Mouse (Mus musculus) heart, adult 18-20 months (tissue): ENCODE results near the gene Spdye4b. TPM values are rescaled to one million over a fixed set of nuclear protein-coding genes. Genes with fewer than 3 reads are reported as not detected.
"Not testable (repeated sequence)": the region's sequence is repeated elsewhere in the genome, so short reads cannot be mapped to it uniquely, and the experiment has no call there.

ENCODE experiments used
- DNase-seq, 2 experiments: peaks; one replicate each; pipeline ENCODE4 v3.0.0; 2021 to 2022; ENCODE audit warnings: mixed read lengths in 1 of 2
- long read RNA-seq, 2 experiments: library from polyadenylated mRNA; stranded (forward); transcript quantifications; one replicate each; pipeline ENCODE4 v2.0.0; 2021
- total RNA-seq, 2 experiments: library from RNA; stranded (reverse); gene quantifications; 2 replicates each; pipeline ENCODE4 v1.2.3; 2021

Gene Spdye4b
- not detected for total RNA-seq
- long read RNA-seq, experiment 1: 0 reads
- long read RNA-seq, experiment 2: 0 reads

DNA sequence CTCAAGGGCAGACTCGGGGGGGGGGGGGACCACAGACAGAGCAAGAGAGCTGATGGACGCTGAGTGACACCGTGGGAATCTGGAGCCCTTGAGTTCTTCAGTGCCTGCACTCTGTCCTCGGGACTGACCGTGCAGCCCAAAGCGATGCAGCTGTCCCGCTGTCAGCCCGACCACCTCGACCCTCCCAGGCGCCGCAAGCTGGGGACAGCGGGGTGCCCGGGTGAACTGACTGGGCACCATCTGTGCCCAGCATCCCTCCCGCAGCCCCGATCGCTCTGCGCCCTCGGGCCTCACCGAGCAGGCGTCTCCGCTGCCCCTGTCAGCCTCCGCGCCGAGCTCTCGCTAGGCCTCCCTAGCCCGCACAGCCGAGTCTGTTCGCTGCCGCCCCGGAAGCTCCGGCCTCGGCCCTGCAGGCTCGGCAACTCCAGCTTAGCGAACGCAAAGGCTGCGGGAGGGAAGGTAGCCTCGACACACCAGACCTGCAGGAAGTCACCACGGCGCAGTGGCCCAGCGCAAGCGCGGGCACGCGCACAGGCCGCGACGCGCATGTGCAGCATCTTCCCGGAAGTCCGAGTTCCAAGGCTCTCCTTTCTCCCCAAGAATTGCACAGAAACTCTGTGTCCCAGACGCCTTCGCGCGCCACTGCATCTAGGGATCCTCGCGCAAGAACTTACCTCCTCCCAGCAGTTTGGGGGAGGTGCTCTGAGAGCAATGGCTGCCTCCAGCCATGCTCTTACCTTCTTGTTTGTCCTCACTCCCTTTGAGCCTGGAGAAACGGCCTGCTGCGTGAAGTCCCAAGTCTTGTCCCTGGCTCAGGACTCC lies at the start of gene Spdye4b, which contains the start of gene Rbak:
Spdye4b (plus strand) TSS at position 763 of the 822 bp plus-strand sequence.
Rbak (minus strand) TSS at position 521 of the 822 bp plus-strand sequence.
- DNase-seq: peak; percentile 93 to 97

DNA sequence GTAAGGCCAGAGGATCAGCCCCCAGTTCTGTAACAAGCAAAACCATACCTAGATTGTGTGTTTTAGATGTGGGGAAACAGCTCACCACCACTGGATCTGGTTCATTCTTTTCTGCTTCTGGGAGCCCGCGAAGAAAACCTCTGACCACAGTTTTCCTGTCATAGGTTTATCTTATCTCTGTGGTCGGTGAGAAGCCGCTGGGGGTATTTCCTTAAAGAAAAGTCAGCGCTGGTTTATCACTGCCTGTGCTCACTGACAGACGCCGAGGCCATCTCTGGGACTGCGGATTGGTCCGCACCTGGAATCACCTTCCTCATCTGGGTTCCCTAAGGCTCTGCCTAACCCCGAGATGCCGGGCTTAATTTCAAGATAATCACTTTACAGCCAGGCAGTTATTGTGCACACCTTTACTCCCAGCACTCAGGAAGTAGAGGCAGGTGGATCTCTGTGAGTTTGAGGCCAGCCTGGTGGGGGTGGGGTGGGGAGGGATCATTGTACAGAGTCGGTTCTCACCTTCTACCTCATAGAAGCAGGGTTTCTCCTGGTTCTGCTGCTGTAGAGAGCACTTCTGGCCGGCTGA lies 47.8 kb upstream of the Spdye4b start:
- no peak for DNase-seq

DNA sequence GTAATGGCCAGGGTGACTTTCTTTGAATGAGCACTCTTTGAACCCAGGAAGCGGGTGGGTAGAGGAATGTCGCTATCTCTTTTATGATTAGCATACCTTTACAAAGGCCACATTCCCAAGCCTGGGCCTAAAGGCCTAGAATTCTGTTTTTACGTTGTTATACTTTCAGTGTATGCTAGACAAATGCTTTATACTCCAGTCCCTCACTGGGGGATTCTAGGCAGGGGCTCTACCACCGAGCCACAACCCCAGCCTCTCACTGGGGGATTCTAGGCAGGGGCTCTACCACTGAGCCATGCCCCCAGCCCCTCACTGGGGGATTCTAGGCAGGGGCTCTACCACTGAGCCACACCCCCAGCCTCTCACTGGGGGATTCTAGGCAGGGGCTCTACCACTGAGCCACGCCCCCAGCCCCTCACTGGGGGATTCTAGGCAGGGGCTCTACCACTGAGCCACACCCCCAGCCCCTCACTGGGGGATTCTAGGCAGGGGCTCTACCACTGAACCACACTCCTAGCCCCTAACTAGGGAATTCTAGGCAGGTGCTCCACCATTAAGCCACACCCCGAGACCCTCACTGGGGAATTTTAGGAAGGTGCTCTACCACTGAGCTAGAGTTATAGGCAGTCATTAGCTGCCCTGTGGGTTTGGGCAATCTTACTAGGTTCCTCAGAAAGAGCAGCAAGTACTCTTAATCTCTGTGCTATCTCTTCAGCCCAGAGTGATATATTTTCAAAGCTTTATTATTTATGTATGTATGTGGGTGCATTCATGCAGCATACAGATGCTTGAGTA lies 46.4 kb upstream of the Spdye4b start:
- not testable (repeated sequence) for DNase-seq

DNA sequence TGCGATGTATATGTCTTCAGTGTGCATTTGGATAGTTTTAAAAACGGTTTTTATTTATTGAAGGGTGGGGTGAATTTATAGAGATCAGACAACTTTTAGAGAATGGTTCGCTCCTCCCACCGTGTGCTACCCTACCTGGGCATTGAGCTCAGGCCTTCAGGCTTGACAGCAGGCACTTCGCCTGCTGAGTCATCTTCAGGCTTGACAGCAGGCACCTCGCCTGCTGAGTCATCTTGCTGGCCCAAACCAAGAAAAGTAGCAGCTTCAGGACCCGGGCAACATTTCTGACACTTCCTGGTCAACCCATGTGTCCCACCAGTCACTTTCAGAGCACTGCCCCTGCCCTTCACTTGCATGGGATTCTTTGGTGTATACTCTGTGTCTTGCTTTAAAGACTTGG lies 45.8 kb upstream of the Spdye4b start:
- no peak for DNase-seq

DNA sequence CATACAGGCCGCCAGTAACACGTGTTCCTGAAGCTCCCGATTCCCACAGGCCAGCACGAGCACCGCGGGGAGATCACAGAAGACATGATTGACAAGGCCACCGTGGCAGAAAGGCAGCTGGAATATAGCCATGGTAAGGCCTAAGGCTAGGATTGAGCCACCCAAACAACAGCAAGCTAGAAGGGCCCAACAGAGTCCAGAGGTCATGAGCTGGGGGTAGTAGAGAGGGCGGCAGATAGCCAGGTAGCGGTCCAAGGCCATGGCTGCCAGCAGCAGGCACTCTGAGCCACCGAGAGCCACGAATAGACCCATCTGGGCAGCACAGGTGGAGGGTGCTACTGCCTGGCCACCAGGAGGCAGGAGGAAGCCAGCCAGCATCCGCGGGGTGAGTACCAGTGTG lies 43.2 kb upstream of the Spdye4b start:
- no peak for DNase-seq

DNA sequence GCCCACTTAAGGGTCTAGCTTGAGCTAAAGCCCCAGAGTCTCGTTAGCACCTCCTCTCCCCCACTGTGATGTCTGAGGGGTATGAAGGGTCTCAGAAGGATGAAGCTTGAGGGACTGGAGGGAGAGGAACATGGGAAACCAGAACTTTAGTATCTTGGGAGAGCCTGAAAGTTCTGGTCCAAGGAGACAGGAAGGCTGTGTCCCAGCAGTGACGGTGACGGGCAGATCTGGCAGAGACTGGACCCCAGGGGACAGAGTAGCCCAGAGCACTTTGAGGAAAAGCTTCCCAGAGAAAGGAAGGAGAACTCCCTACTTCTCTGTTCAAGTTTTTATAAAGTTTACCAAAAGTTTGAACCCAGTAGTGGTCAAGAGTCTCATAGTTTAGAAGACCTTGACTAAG lies 33.3 kb upstream of the Spdye4b start, which contains the start of gene Olfr718-ps1:
Olfr718-ps1 (minus strand) TSS at position 101 of the 400 bp plus-strand sequence.
- DNase-seq: no peak

DNA sequence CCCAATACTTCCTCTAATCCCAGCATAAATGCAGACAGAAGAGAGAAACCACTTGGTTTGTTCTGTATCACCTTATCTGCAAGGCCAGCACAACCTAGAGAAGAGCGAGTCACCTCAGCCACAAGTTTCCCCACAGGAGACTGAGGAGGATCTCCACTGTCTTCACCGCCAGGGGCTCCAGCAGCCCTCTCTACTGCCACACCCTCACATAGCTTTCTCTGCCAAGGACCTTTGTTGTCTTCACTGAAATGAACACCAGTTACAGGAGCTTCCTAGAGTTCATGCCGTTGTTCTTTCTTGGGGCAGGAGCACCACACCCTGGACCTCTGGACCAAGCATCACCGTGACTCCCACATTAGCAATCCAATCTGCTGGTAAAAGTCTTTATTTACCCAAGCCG lies 32.2 kb upstream of the Spdye4b start:
- DNase-seq: no peak

DNA sequence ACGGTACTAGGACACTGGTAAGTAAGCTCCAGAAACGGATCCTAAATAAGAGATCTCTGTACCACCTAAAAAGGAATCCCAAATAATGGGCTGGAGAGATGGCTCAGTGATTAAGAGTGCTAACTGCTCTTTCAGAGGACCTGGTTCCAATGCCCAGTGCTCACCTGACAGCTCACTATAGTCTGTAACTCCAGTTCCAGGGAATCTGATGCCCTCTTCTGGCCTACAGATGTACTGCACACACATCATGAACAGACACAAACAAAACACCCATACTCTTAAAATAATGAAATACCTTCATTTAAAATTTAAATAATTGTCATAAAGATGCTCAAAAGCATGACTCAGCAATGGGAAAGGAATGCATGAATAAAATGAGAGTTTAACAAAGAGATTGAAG lies 31.3 kb upstream of the Spdye4b start:
- DNase-seq: no peak

DNA sequence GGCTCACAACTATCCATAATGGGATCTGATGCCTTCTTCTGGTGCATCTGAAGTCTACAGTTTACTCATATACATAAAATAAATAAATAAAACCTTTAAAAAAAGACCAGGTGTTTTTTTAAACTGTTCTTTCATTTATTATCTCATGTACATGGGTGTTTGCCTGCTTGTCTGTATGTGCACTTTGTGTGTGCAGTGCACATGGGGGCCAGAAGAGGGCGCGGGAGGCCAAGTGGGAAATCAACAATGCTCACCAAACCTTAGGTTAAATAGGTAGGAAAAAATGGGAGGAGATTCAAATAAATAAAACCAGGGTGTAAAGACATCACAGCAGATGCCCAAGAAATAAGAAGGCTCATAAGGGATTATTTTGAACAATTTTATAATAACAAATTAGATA lies 30.8 kb upstream of the Spdye4b start:
- DNase-seq: no peak

DNA sequence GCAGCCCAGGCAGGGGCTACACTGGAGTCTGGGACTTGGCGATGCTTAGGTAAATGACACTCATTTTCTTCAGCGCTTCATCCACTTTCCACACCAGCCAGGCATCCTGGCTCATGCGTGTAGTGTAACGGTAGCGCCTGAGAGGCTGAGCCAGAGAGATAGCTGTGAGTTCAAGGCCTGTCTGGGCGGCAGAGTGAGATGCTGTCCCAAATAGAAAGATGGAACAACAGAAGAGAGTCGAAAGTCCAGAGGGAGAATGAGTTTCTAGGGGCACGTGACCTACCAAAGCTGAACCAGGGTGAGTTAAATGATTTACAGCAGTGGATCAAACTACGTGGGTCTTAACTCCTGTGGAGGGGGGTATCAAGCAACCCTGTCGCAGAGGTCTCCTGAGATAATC lies 27.1 kb upstream of the Spdye4b start:
- no peak for DNase-seq

DNA sequence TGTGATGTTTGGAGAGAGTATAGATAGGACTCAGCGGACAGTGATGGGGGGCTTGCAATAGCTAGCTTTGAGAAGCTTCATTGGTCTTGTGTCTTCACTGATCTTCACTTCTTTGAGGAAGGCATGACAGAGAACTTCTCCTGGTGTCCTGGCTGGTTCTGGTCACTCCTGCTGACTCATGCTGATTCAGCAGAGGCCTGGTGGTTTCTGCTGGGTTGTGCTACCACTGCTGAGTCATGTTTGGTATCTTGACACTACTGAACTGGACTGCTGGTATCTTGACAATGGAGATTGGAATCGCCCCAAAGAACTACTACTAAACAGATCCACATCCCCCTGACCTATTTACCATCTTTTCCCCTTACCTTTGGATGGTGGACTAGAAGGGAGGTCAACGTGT lies 25.3 kb upstream of the Spdye4b start:
- no peak for DNase-seq

DNA sequence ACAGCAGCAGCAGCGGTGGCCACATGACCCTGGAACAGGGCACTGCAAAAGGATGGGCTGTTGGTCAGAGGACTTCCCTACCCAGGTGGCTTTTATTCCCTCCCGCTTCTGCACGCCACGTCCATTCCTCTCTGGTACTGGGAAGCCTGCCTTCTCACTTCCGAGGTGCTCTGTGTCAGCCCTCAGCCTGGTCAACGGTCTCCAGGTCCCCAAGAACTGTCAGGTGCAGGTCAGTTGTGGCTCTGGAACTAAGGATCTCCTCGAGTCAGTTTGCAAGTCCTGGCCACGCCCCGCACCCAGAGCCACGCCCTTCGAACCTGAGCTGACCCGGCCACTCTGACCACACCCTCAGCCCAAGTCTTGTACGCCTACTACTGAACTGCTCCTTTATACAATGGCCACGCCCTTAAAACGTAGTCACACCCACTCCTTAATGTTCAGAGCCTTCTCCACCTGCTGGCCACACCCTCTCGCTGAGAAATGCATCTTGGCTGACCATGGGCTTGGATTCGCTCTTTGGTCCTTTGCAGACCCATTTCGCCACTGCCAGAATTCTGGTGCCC lies 15.2 kb upstream of the Spdye4b start:
- DNase-seq: no peak

DNA sequence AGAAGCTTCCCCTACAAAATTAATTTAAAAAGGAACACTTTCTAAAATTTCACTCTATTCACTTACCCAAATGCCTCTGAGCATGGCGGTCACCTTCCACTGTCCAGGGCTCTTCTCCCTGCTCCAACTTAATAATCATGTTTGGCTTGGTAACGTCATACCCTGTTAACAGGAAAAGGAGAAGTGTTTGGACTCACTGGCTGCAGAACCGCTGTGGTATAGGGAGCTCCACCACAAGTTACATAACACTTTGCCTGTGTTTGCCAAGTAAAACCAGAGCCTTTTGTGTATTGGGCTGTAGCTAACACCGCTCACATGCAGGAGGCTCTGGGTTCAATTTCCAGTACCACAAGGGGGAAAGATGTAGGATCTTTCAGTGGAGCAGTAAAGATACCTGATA lies 4.8 kb upstream of the Spdye4b start:
- no peak for DNase-seq

DNA sequence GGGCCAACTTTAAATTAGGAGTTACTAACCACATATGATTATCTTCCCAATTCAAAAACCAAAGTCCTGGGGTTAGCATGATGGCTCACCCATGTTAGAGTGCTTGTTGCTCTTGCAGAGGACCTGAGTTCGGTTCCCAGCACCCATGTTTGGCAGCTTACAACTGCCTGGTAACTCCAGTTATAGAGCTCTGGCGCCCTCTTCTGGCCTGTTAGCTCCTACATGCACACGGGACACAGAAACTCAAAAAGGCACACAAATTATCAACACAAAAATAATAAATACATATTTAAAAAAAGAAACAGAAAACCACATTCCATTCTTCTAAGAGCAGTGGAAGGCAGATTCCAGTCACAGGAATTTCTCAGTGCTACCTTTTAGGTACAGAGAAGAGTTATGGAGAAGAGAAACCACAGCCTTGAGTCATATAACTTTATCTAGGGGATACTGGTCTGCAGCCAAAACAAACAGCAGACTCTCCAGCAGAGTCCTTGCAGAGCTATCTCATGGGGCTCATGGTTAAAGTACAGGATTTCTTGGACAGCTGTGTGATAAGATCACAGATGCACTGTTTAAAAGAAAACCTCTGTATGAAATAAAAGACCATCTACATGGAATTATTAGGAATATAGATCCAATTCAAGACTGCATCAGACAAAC lies 3.1 kb upstream of the Spdye4b start:
- DNase-seq: no peak

DNA sequence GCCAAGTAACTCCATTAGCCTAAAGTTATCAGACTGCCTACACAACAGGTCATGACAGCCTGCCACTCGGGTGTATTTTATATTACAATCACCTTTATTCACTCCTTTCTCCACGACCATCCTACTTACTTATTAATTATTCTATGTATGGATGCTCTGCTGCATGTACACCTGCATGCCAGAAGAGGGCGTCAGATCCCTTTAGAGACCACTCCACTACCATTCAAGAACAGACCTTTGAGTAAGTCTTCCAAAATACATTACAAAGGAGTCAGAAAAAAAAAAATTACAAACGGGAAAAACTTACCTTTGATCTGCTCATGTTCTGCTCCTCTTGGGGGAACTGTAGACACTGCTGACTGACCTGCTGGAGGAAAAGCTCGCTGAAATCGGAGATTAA lies 1.6 kb upstream of the Spdye4b start:
- no peak for DNase-seq

DNA sequence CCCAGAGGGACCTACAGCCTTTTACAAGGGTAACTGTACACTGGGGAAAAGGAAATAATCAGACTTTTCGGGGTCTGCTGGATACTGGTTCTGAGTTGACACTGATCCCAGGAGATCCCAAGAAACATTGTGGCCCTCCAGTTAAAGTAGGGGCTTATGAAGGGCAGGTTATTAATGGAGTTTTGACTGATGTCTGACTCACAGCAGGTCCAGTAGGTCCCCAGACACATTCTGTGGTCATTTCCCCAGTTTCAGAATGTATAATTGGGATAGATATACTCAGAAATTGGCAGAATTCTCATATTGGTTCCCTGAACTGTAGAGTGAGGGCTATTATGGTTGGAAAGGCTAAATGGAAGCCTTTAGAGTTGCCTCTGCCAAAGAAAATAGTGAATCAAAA lies 7.2 kb downstream of the Spdye4b start:
- DNase-seq: not testable (repeated sequence)

DNA sequence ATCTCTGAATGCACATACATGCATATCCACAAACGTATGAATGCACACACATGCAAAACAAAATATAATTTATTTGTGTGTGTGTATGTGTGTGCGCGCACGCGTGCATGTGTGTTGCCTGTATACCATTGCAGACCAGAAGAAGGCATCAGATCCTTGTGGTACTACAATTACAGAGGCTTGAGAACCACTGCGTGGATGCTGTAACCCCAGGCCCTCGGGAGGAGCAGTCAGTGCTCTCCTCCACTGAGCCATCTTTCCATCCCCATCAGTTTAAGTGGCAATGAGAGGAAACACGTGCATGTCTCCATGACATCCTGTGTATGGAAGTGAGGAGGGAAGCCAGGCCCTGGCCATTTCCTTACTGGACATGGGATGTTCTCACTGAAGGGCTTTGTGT lies 12.0 kb downstream of the Spdye4b start:
- no peak for DNase-seq

DNA sequence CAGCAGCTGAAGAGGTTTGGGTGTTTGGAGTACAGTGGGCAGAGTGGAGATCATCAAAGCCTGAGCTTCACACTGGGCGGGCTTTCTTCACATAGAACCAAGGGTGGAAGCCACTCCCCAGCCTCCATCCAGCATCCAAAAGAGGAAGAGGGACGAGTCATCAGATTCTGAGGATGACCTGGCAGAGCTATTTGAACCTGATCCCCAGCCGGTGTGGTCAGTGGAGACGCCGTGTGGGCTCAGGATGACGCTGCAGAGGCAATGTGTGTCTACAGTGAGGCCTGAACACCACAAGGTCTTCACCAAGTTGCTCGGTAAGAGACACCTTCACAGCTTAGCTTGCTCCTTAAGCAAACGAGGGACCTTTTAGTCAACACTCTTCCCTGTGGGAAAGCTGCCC lies 13.9 kb downstream of the Spdye4b start:
- DNase-seq: not testable (repeated sequence)

DNA sequence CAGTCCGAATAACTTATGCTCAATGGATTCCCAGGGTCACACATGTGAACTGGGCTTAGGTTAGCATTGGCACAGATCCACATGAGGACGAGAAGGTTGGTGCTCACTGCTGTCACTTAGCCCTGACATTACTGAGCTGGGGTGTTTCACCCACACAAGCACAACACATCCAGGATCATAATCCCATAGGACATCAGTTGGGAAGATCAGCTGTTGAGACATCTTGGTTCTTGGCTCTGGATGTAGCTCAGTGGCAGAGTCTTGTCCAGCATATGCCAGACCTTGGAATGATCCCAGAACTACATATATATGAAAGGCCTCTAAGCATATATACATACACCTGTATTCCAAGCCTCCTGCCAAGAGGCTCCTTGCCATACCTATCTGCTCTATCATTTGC lies 14.3 kb downstream of the Spdye4b start:
- DNase-seq: no peak

DNA sequence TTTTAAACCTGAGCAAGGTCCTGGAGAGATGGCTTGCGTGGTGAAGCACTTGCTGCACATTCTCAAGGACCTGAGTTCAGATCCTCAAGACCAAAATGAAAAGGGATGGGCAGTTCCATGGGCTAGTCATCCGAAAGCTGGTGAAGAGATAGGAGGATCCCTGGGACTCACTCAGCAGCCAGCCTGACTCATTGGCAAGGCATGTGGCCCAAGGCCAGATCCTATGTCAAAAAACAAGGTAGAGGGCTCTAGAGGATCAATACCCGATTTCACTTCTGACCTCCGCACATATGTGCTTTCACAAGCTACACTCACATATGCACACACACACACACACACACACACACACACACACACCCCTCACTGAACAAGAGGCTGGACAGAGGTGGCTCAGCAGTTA lies 15.7 kb downstream of the Spdye4b start:
- no peak for DNase-seq

DNA sequence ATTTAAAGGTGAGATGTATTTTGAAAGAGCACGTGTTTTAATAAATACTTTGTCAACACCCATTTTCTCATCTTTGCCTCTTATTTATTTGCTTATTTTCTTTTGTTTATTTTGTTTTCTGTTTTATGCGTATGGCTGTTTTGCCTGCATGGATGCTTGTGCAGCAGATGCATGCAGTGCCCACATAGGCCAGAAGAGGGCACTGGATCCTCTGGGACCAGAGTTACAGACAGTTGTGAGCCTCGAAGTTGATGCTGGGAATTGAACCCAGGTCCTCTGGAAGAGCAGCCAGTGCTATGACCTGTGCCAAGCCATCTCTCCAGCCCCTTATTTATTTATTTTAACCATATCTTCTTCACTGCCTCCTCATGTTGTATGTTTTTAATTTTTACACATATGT lies 24.2 kb downstream of the Spdye4b start:
- no peak for DNase-seq

DNA sequence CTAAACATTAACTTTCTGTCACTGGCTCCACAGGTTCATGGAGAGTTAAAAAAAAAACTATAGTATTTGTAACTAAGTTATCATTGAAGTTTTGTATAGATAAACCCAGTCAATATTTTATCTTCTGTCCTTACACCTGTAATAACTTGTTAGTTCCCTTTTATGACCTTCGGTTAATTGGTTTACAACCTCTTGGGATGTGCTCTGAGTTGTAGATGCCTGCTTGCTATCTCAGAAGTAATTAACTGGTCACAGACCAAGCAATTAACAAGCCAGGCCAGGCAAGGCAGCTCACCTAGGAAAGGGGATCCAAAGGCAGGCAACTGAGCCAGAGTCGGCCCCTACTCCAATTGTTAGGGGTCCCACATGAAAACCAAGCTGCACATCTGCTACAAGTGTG lies 33.0 kb downstream of the Spdye4b start:
- DNase-seq: no peak
